Comparison of ENCODE assay signal across 14 mouse cellular contexts in the genomic region with DNA sequence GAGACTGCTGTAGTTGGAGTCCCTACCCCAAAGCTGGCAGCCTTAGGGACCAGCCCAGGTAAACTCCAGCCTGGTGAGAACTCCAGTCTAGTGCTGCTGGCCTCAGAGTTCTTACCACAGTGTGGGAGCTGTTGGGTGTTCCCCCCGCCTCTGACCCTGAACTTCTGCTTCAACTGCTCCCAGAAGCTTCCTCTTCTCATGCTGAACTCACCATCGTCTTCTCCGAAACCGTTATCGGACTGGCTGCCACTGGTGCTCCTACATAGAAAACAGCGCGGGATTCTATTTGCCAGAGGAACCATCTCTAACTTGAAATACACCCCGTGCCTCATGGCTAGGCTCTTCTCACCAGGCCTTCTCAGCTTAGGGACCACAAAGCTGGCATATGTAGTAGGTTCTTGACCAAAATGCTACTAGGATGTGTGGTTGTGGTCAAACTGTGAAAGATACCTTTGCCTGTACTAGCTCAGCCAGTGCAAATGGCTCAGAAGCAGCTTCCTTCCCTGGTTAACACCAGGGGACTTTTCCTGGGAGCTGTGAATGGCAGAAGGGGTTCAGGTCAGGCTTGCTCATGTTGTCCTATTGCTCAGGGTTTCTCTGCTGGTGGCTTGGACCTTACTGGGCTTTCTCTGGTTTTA. TPM values are rescaled to one million over a fixed set of nuclear protein-coding genes. Genes with fewer than 3 reads are reported as not detected.
A peak's percentile ranks its signal among the peaks of the same experiment; 100 is the strongest.
DNase-seq lines count a peak whose midpoint lies in the region; TF ChIP-seq lines count a peak whose summit lies in the region.
"Had no signal": no experiment of that assay in that cellular context is flagged by ENCODE, and none has a peak within 500 bp of the region (broad histone marks: within the 10 kb centered on the region; RNA-seq: fewer than 3 reads in every experiment).

No protein-coding gene starts in this region.

- TF ChIP-seq EP300 in MEL (IDR thresholded peaks at IDR 0.05; ENCODE audit: low read depth in 1 of 2, low read length in 2 of 2) = peak; percentile 48 to 69

- H3K36me3 ChIP-seq in MEL (ENCODE audit: control insufficient read depth in 1 of 2, insufficient read depth in 2 of 2, low read length in 2 of 2) = peaks cover 0 to 71% of the 10 kb centered on the region in 2 experiments; a peak in 2 of 4 replicates
- H3K36me3 ChIP-seq: midbrain, embryonic 15.5 days had no signal

- no peak for TF ChIP-seq RAD21 in MEL (IDR thresholded peaks at IDR 0.05; ENCODE audit: low read depth, low read length)

- no peak for DNase-seq in left cerebral cortex, adult 2 months (ENCODE audit: extremely low spot score in 1 of 2, low spot score in 2 of 2)
- DNase-seq in left cerebral cortex, postnatal 10 days (ENCODE audit: extremely low spot score in 1 of 2, low spot score in 2 of 2) = no peak
- DNase-seq in MEL (ENCODE audit: low read depth, low spot score) (peak; percentile 90), liver (peak; percentile 43)
- DNase-seq in natural killer cell, adult 2 months (ENCODE audit: low spot score in 2 of 2) = peak; percentile 58 to 78
- DNase-seq in cerebellum, adult 9-11 months = no peak
- DNase-seq in layer of hippocampus, postnatal 36 days = no peak
- DNase-seq in embryo, embryonic 11 days = no peak
- DNase-seq: adrenal gland, adult 8-10 months; cerebellum, postnatal 25 days; gastrocnemius, postnatal 10 days; kidney, postnatal 10 days; thymus, postnatal 36 days had no signal

- peak overlapping the region; percentile 1; the same call in 1 of the 2 replicates for H3K27ac ChIP-seq in left cerebral cortex, adult 2 months
- H3K27ac ChIP-seq in MEL (ENCODE audit: control insufficient read depth, low read depth, low read length) = peak overlapping the region; percentile 99
- H3K27ac ChIP-seq: midbrain, embryonic 15.5 days had no signal

- H3K4me1 ChIP-seq in MEL (ENCODE audit: control insufficient read depth in 1 of 2, insufficient read depth in 2 of 2, low read length in 2 of 2) = peaks cover 29 to 80% of the 10 kb centered on the region in 2 experiments

- H3K27me3 ChIP-seq in MEL (ENCODE audit: control insufficient read depth in 1 of 2, insufficient read depth in 2 of 2, low read length in 2 of 2) = no peaks in the 10 kb centered on the region
- H3K27me3 ChIP-seq: midbrain, embryonic 15.5 days had no signal

- intact Hi-C loops in left cerebral cortex, adult 2 months (cut with DNase I) = no loop called here
- intact Hi-C loops in left cerebral cortex, postnatal 10 days (cut with DNase I) = no loop called here

- no peaks in the 10 kb centered on the region for H3K9me3 ChIP-seq in MEL (replicated peaks; ENCODE audit: insufficient read depth, low read length)
- H3K9me3 ChIP-seq: midbrain, embryonic 15.5 days had no signal

- H3K9ac ChIP-seq in MEL (ENCODE audit: control insufficient read depth, low read depth, low read length, poor library complexity, severe bottlenecking) = peak overlapping the region; percentile 64
- H3K9ac ChIP-seq: midbrain, embryonic 15.5 days had no signal

- no peak for TF ChIP-seq CTCF in left cerebral cortex, adult 2 months (IDR thresholded peaks at IDR 0.05)
- no peak for TF ChIP-seq CTCF in MEL (IDR thresholded peaks at IDR 0.05 in 2 of 3, conservative IDR thresholded peaks at IDR 0.05 in 1 of 3; ENCODE audit: control insufficient read depth in 1 of 3, insufficient read depth in 1 of 3, low read depth in 2 of 3, low read length in 3 of 3, poor library complexity in 1 of 3, severe bottlenecking in 1 of 3)

- H3K79me2 ChIP-seq in MEL (ENCODE audit: control insufficient read depth, insufficient read depth, low read length, poor library complexity) = peaks cover 71% of the 10 kb centered on the region

- TF ChIP-seq POLR2A in MEL (IDR thresholded peaks at IDR 0.05; ENCODE audit: control insufficient read depth in 1 of 2, insufficient read depth in 1 of 2, low read depth in 1 of 2, low read length in 2 of 2, poor library complexity in 1 of 2) = peak in 1 of 2 experiments; percentile 54; a peak in 1 of 4 replicates

- no peak overlapping the region for H3K4me3 ChIP-seq in left cerebral cortex, adult 2 months
- peak overlapping the region in 1 of 2 experiments; percentile 13; a peak in 3 of 4 replicates for H3K4me3 ChIP-seq in MEL (ENCODE audit: control insufficient read depth in 1 of 2, insufficient read depth in 1 of 2, low read depth in 2 of 2, low read length in 2 of 2)
- H3K4me3 ChIP-seq: midbrain, embryonic 15.5 days had no signal

TF ChIP-seq in MEL, 35 proteins besides CTCF, POLR2A, EP300 and RAD21:
- TF ChIP-seq RCOR1 (IDR thresholded peaks at IDR 0.05; ENCODE audit: low read depth, low read length) (peak; percentile 6; the same call in 1 of the 2 replicates), ZC3H11A (IDR thresholded peaks at IDR 0.05; ENCODE audit: low read depth, low read length) (no peak), KAT2A (conservative IDR thresholded peaks at IDR 0.05; ENCODE audit: low read depth, low read length) (no peak), CHD2 (IDR thresholded peaks at IDR 0.05; ENCODE audit: low read length) (no peak), MAX (IDR thresholded peaks at IDR 0.05; ENCODE audit: low read length) (peak; percentile 70; the same call in 1 of the 2 replicates), ETS1 (IDR thresholded peaks at IDR 0.05; ENCODE audit: low read depth, low read length) (peak; percentile 69; the same call in 1 of the 2 replicates), JUND (IDR thresholded peaks at IDR 0.05; ENCODE audit: low read depth, low read length) (no peak), MYC (IDR thresholded peaks at IDR 0.05; ENCODE audit: low read depth, low read length) (no peak; the same call in none of the 2 replicates), POLR2AphosphoS5 (IDR thresholded peaks at IDR 0.05; ENCODE audit: borderline replicate concordance, low read depth, low read length) (no peak), MAFK (IDR thresholded peaks at IDR 0.05; ENCODE audit: borderline replicate concordance, low read depth, low read length) (no peak), POLR2AphosphoS2 (IDR thresholded peaks at IDR 0.05; ENCODE audit: low read length) (no peak), NELFE (IDR thresholded peaks at IDR 0.05; ENCODE audit: low read depth, low read length) (peak; percentile 47; the same call in 1 of the 2 replicates), ZKSCAN1 (IDR thresholded peaks at IDR 0.05; ENCODE audit: low read depth, low read length) (no peak), CHD1 (IDR thresholded peaks at IDR 0.05; ENCODE audit: low read depth, low read length) (0 out of 2 replicates have a peak, but pooled peaks have one; percentile 74), TBP (IDR thresholded peaks at IDR 0.05; ENCODE audit: low read depth, low read length) (peak; percentile 97), UBTF (IDR thresholded peaks at IDR 0.05; ENCODE audit: borderline replicate concordance, insufficient read depth, low read depth, low read length) (peak; percentile 97; the same call in 1 of the 2 replicates), ZNF384 (IDR thresholded peaks at IDR 0.05; ENCODE audit: low read depth, low read length) (no peak), TAL1 (IDR thresholded peaks at IDR 0.05; ENCODE audit: low read length) (no peak), ELF1 (IDR thresholded peaks at IDR 0.05; ENCODE audit: low read depth, low read length) (no peak), NRF1 (IDR thresholded peaks at IDR 0.05; ENCODE audit: insufficient read depth, low read depth, low read length, poor library complexity, severe bottlenecking) (no peak), MEF2A (IDR thresholded peaks at IDR 0.05; ENCODE audit: extremely low read depth, insufficient replicate concordance, low read depth, low read length, poor library complexity, severe bottlenecking) (no peak), MXI1 (IDR thresholded peaks at IDR 0.05; ENCODE audit: low read depth, low read length) (peak; percentile 73; the same call in 1 of the 2 replicates), USF1 (IDR thresholded peaks at IDR 0.05; ENCODE audit: low read depth, low read length) (no peak), GATA1 (IDR thresholded peaks at IDR 0.05; ENCODE audit: low read depth, low read length) (peak; percentile 59), HCFC1 (IDR thresholded peaks at IDR 0.05; ENCODE audit: low read depth, low read length) (peak; percentile 66), BHLHE40 (IDR thresholded peaks at IDR 0.05; ENCODE audit: borderline replicate concordance, low read depth, low read length) (no peak), GABPA (IDR thresholded peaks at IDR 0.05; ENCODE audit: low read depth, low read length) (no peak), SIN3A (IDR thresholded peaks at IDR 0.05; ENCODE audit: low read length) (no peak; the same call in none of the 2 replicates), E2F4 (IDR thresholded peaks at IDR 0.05; ENCODE audit: borderline replicate concordance, low read depth, low read length) (peak; percentile 74; the same call in 1 of the 2 replicates), SMC3 (IDR thresholded peaks at IDR 0.05; ENCODE audit: low read depth, low read length) (no peak), TCF12 (IDR thresholded peaks at IDR 0.05; ENCODE audit: low read depth, low read length) (peak; percentile 36; the same call in 1 of the 2 replicates), MYB (IDR thresholded peaks at IDR 0.05; ENCODE audit: low read depth, low read length) (no peak), ZMIZ1 (IDR thresholded peaks at IDR 0.05; ENCODE audit: low read depth, low read length) (no peak), MAZ (IDR thresholded peaks at IDR 0.05; ENCODE audit: low read depth, low read length) (no peak; the same call in 1 of the 2 replicates), USF2 (IDR thresholded peaks at IDR 0.05; ENCODE audit: borderline replicate concordance in 1 of 2, insufficient read depth in 1 of 2, low read depth in 1 of 2, low read length in 2 of 2) (no peak)
TF ChIP-seq in MEL: peak in this region for 12.

RNA-seq across cellular contexts. Expression of a gene that starts 7.1 kb away (rescaled TPM):
- 100 to 1,000 TPM; 306 to 324 TPM for total RNA-seq in left cerebral cortex, adult 2 months (2021)
- total RNA-seq in left cerebral cortex, postnatal 10 days (2021) = 100 to 1,000 TPM; 343 to 357 TPM
- 91.2 and 103 TPM in 2 replicates for total RNA-seq in MEL (2012; rRNA removed)
- polyA plus RNA-seq in MEL (2012; ENCODE audit: insufficient read depth in 1 of 2, insufficient read length in 2 of 2, low read depth in 1 of 2, low replicate concordance in 2 of 2, missing spikeins in 1 of 2) = 100 to 1,000 TPM in 1 of 2 experiments, not detected in 1; 354 TPM
- total RNA-seq in layer of hippocampus, postnatal 36 days (2021) = 100 to 1,000 TPM; 417 to 423 TPM

Comparison
In these comparisons a context has a peak if more than half of its experiments do, and no peak if none do; other contexts are left out.
1. DNase-seq: peak in MEL (single experiment), liver (single experiment) and natural killer cell, adult 2 months (2 of 2); none in left cerebral cortex, adult 2 months (0 of 2), left cerebral cortex, postnatal 10 days (0 of 2), cerebellum, adult 9-11 months (single experiment), layer of hippocampus, postnatal 36 days (0 of 2) and embryo, embryonic 11 days (single experiment).